Mouse (Mus musculus) liver, adult 2 months (tissue): ENCODE data around the gene Ubl4b. TPM values are rescaled to one million over a fixed set of nuclear protein-coding genes. Genes with fewer than 3 reads are reported as not detected.

Experiments
- DNase-seq: peaks from one replicate; pipeline ENCODE4 v3.0.0-alpha.2; 2011; ENCODE audit warnings: low read depth, low spot score; ENCODE audit errors: extremely low read depth
- H3K27ac ChIP-seq: fragments of 200-500 bp; replicated peaks from 2 replicates; pipeline ENCODE4 v1.5.1; 2012; ENCODE audit warnings: low read depth, mild to moderate bottlenecking, control low read depth, inconsistent platforms, low read length; ENCODE audit not compliant: insufficient read depth
- H3K27me3 ChIP-seq: fragments of 200-500 bp; 2 replicates; pipeline ENCODE4 v1.6.1; 2012; ENCODE audit warnings: mild to moderate bottlenecking, moderate library complexity, low read length, inconsistent platforms; ENCODE audit not compliant: control insufficient read depth, insufficient read depth
- H3K36me3 ChIP-seq: fragments of 200-500 bp; 2 replicates; pipeline ENCODE4 v1.6.1; 2012; ENCODE audit warnings: low read length, inconsistent platforms; ENCODE audit not compliant: control insufficient read depth, insufficient read depth
- H3K4me1 ChIP-seq: fragments of 200-500 bp; 2 replicates; pipeline ENCODE4 v1.6.1; 2011; ENCODE audit warnings: low read length; ENCODE audit not compliant: control insufficient read depth, insufficient read depth
- H3K4me3 ChIP-seq: fragments of 200-500 bp; 2 replicates; pipeline ENCODE4 v1.5.1; 2011; ENCODE audit warnings: low read depth, mild to moderate bottlenecking, control low read depth, low read length, moderate library complexity; ENCODE audit not compliant: insufficient read depth
- H3K79me2 ChIP-seq: fragments of 200-500 bp; 2 replicates; pipeline ENCODE4 v1.6.1; 2012; ENCODE audit warnings: inconsistent platforms, mild to moderate bottlenecking, low read length, moderate library complexity; ENCODE audit not compliant: control insufficient read depth, insufficient read depth
- H3K9ac ChIP-seq: fragments of 200-500 bp; 2 replicates; pipeline ENCODE4 v1.6.1; 2012; ENCODE audit warnings: low read depth, mild to moderate bottlenecking, control low read depth, inconsistent platforms, low read length
- CTCF ChIP-seq: fragments of 200-500 bp; IDR thresholded peaks from 2 replicates; pipeline ENCODE4 v1.5.1; 2011; ENCODE audit warnings: low read depth, low read length, control low read depth
- POLR2A ChIP-seq: fragments of 200-500 bp; IDR thresholded peaks from 2 replicates; pipeline ENCODE4 v1.6.1; 2011; ENCODE audit warnings: low read length, control low read depth; ENCODE audit not compliant: insufficient read depth; ENCODE audit errors: extremely low read depth
- WGBS: fragments of 180-500 bp; shearing (Covaris S2); methylation state at CpG from one replicate; pipeline ENCODE4 v1.1.7; 2018; 5-methylcytosine and 5-hydroxymethylcytosine counted together
- polyA plus RNA-seq: library from polyadenylated mRNA; depleted of rRNA; stranded (reverse); fragments of >200 nt; gene quantifications from 2 replicates; pipeline ENCODE4 v1.2.3, GENCODE M21; 2012; rRNA removed
- total RNA-seq: library from RNA; depleted of rRNA; stranded (reverse); fragments of >200 nt; gene quantifications from 2 replicates; pipeline ENCODE4 v1.2.3, GENCODE M21; 2014; rRNA removed

Gene Ubl4b
- not detected in 2 replicates for total RNA-seq
- polyA plus RNA-seq, result not detected in 2 replicates

DNA sequence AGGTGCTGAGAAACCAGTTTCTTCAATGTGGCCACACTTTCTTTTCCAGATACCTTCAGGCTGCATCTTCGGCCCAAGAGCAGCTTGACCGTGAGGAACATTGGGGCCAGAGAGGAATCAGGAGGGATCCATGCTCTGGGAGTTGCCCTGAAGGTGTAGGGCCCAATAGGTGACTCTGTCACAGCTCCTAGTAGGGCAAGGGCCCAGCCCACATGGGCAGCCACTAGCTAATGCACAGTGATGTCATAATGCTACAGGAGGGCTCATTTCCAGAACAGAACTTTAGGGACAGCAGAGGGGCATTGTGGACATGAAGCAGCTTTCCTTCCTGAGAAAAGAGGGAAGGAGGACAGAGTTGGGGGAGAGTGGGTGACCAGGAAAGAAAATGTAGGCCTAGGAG lies at the start of gene Ubl4b:
TSS of gene Ubl4b (minus strand) at position 232 of the 400 bp plus-strand sequence.
- TF ChIP-seq POLR2A (no peak), CTCF (no peak)
- no peak within 1 kb of the TSS for H3K4me3 ChIP-seq
- no peak within 1 kb of the TSS for H3K9ac ChIP-seq
- H3K27me3 ChIP-seq, result no peaks in the 10 kb centered on the region
- H3K36me3 ChIP-seq, result no peaks in the 10 kb centered on the region
- no peaks in the 10 kb centered on the region for H3K4me1 ChIP-seq
- WGBS, result 87% methylated on average over 2 of the region's 2 CpGs
- no peak for DNase-seq
- H3K27ac ChIP-seq, result no peak within 1 kb of the TSS
- H3K79me2 ChIP-seq, result no peaks in the 10 kb centered on the region

DNA sequence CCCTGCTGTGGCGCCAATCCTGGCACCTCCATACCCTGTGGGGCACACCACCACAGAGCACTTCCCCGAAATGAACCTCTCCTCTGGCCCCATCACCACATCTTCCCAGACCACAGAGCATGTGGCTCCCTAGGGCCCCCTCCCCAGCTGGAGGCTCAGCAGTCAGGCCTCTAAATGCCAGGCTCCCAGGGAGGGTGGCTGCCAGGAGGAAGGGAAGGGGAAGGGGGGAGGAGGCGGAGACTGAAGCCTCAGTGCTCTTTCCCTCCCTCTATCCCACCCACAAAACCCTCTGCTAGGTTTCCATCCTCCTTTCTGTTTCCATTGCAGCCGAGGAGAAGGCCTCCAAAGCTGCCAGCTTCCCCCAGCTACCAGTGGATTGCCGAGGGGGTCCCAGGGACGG lies 45.3 kb upstream of the Ubl4b start:
- peaks cover 23% of the 10 kb centered on the region for H3K27me3 ChIP-seq
- H3K79me2 ChIP-seq, result no peaks in the 10 kb centered on the region
- H3K4me1 ChIP-seq, result no peaks in the 10 kb centered on the region; the same call in 1 of the 2 replicates
- WGBS, result 58% methylated on average over 6 of the region's 6 CpGs
- no peak for DNase-seq
- no peak overlapping the region for H3K9ac ChIP-seq
- TF ChIP-seq POLR2A (no peak), CTCF (no peak)
- H3K36me3 ChIP-seq, result no peaks in the 10 kb centered on the region
- no peak overlapping the region for H3K27ac ChIP-seq
- H3K4me3 ChIP-seq, result no peak overlapping the region

- TF ChIP-seq POLR2A (no peak), CTCF (no peak)
- H3K4me3 ChIP-seq, result no peak overlapping the region
- no peak overlapping the region for H3K9ac ChIP-seq
- H3K4me1 ChIP-seq, result no peaks in the 10 kb centered on the region; the same call in 1 of the 2 replicates
- H3K27me3 ChIP-seq, result peaks cover 31% of the 10 kb centered on the region
- no peaks in the 10 kb centered on the region for H3K36me3 ChIP-seq
- 19% methylated on average over 22 of the region's 22 CpGs for WGBS
- H3K27ac ChIP-seq, result no peak overlapping the region
- no peaks in the 10 kb centered on the region for H3K79me2 ChIP-seq
- DNase-seq, result no peak
Observed at GRCm38 (mm10) chr3:107597586-107598389, 42.9 kb upstream of the Ubl4b start.

DNA sequence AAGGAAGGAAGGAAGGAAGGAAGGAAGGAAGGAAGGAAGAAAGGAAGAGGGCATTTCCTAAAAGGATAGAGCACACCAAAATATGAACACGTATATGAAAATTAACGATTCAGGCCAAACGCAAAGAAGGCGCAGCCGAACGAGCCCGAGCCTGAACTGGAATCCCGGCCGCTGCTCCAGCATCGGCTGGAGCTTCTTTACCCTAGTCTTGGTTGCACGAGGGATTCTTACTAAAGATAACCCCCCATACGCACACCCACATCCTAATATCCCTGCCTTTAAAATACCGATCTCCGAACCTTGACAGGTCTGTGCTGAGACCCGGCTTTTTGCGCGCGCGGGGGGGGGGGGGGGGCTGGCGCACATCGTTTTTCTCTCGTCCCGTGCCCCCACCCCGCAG lies 42.3 kb upstream of the Ubl4b start:
- DNase-seq, result no peak
- no peaks in the 10 kb centered on the region; the same call in 1 of the 2 replicates for H3K4me1 ChIP-seq
- no peaks in the 10 kb centered on the region for H3K79me2 ChIP-seq
- no peak overlapping the region for H3K9ac ChIP-seq
- H3K36me3 ChIP-seq, result no peaks in the 10 kb centered on the region
- peaks cover 31% of the 10 kb centered on the region for H3K27me3 ChIP-seq
- H3K27ac ChIP-seq, result no peak overlapping the region
- WGBS, result 8% methylated on average over 24 of the region's 24 CpGs
- TF ChIP-seq CTCF (no peak), POLR2A (no peak)
- no peak overlapping the region for H3K4me3 ChIP-seq

GRCm38 (mm10) chr3:107596559-107596958 lies 41.7 kb upstream of the Ubl4b start:
- no peak for TF ChIP-seq CTCF
- no peak for TF ChIP-seq POLR2A
- Histone ChIP-seq H3K27me3 (peaks cover 31% of the 10 kb centered on the region), H3K4me1 (no peaks in the 10 kb centered on the region; the same call in 1 of the 2 replicates), H3K9ac (no peak overlapping the region), H3K79me2 (no peaks in the 10 kb centered on the region), H3K36me3 (no peaks in the 10 kb centered on the region), H3K4me3 (no peak overlapping the region), H3K27ac (no peak overlapping the region)
- DNase-seq, result no peak
- WGBS, result 3% methylated on average over 26 of the region's 26 CpGs

- Histone ChIP-seq H3K4me3 (no peak overlapping the region), H3K27ac (no peak overlapping the region), H3K27me3 (peaks cover 31% of the 10 kb centered on the region), H3K36me3 (no peaks in the 10 kb centered on the region), H3K79me2 (no peaks in the 10 kb centered on the region), H3K4me1 (no peaks in the 10 kb centered on the region; the same call in 1 of the 2 replicates), H3K9ac (no peak overlapping the region)
- WGBS, result 6% methylated on average over 34 of the region's 34 CpGs
- TF ChIP-seq CTCF (no peak), POLR2A (no peak)
- DNase-seq, result no peak
Observed at GRCm38 (mm10) chr3:107595938-107596461, 41.1 kb upstream of the Ubl4b start.
